In genomic region chr2:33165710-33166374, GRCm38 (mm10) we compare ENCODE assay signal across 9 mouse cellular contexts. TPM values are rescaled to one million over a fixed set of nuclear protein-coding genes. Genes with fewer than 3 reads are reported as not detected.
A peak's percentile ranks its signal among the peaks of the same experiment; 100 is the strongest.
DNase-seq lines count a peak whose midpoint lies in the region; ATAC-seq and TF ChIP-seq lines count a peak whose summit lies in the region.
"Had no signal": no experiment of that assay in that cellular context is flagged by ENCODE, and none has a peak within 500 bp of the region (broad histone marks: within the 10 kb centered on the region; RNA-seq: fewer than 3 reads in every experiment).

No protein-coding gene starts in this region.

- no peak overlapping the region for H3K4me2 ChIP-seq in heart, embryonic 12.5 days
- no peak overlapping the region for H3K4me2 ChIP-seq in CH12.LX (ENCODE audit: insufficient read depth, low read depth, poor library complexity, severe bottlenecking)
- no peak overlapping the region for H3K4me2 ChIP-seq in embryonic facial prominence, embryonic 14.5 days (ENCODE audit: low read depth, low read length)

- no peaks in the 10 kb centered on the region for H3K27me3 ChIP-seq in heart, embryonic 12.5 days (replicated peaks)
- no peaks in the 10 kb centered on the region for H3K27me3 ChIP-seq in CH12.LX (replicated peaks)
- H3K27me3 ChIP-seq in embryonic facial prominence, embryonic 14.5 days (replicated peaks; ENCODE audit: control insufficient read depth, insufficient read depth, low read length) = no peaks in the 10 kb centered on the region

- dilution Hi-C loops in CH12.LX (cut with MboI; ENCODE audit: extremely low pct_ligation_motif_present, extremely low pct_unique_long_range_greater_than_20kb, low sequenced_read_pairs) = no loop called here

- intact Hi-C loops in heart, postnatal 14 days (cut with DNase I) = no loop called here

- H3K9me3 ChIP-seq in heart, embryonic 12.5 days (replicated peaks) = no peaks in the 10 kb centered on the region
- no peaks in the 10 kb centered on the region for H3K9me3 ChIP-seq in CH12.LX (replicated peaks; ENCODE audit: low read length)
- H3K9me3 ChIP-seq in embryonic facial prominence, embryonic 14.5 days (ENCODE audit: control insufficient read depth, low read length) = no peaks in the 10 kb centered on the region

- H3K4me1 ChIP-seq in heart, embryonic 12.5 days (replicated peaks) = peaks cover 34% of the 10 kb centered on the region
- H3K4me1 ChIP-seq in CH12.LX (ENCODE audit: control insufficient read depth in 1 of 2, insufficient read depth in 2 of 2) = peaks cover 0 to 6% of the 10 kb centered on the region in 2 experiments; a peak in 1 of 4 replicates
- H3K4me1 ChIP-seq in embryonic facial prominence, embryonic 14.5 days (ENCODE audit: control insufficient read depth, insufficient read depth, low read length) = peaks cover 15% of the 10 kb centered on the region

- DNase-seq in heart, postnatal 14 days = no peak
- DNase-seq in CH12.LX (ENCODE audit: extremely low read depth) = no peak
- DNase-seq in embryonic facial prominence, embryonic 14.5 days (ENCODE audit: low spot score) = peak; percentile 75
- peak; percentile 88 to 93 for DNase-seq in kidney, postnatal 25 days
- no peak for DNase-seq in frontal cortex, postnatal 10 days (ENCODE audit: low spot score in 2 of 2)
- DNase-seq in cerebellum, adult 11 months = no peak
- no peak for DNase-seq in gastrocnemius, adult 8-10 months (ENCODE audit: low spot score in 2 of 2)

- TF ChIP-seq RAD21 in CH12.LX (IDR thresholded peaks at IDR 0.05; ENCODE audit: low read depth, low read length) = no peak

- H3K36me3 ChIP-seq in heart, embryonic 12.5 days = no peaks in the 10 kb centered on the region
- H3K36me3 ChIP-seq in CH12.LX (replicated peaks in 1 of 2; ENCODE audit: control insufficient read depth in 1 of 2, insufficient read depth in 1 of 2, low read length in 1 of 2) = peaks cover 0 to 9% of the 10 kb centered on the region in 2 experiments
- H3K36me3 ChIP-seq in embryonic facial prominence, embryonic 14.5 days (ENCODE audit: control insufficient read depth, insufficient read depth, low read length) = no peaks in the 10 kb centered on the region

- no peak overlapping the region for H3K4me3 ChIP-seq in heart, embryonic 12.5 days
- H3K4me3 ChIP-seq in CH12.LX (replicated peaks in 1 of 3; ENCODE audit: low read depth in 2 of 3, low read length in 2 of 3, poor library complexity in 1 of 3) = no peak overlapping the region
- H3K4me3 ChIP-seq in embryonic facial prominence, embryonic 14.5 days (ENCODE audit: low read depth, low read length) = no peak overlapping the region

- no peak for TF ChIP-seq POLR2A in CH12.LX (IDR thresholded peaks at IDR 0.05; ENCODE audit: low read depth, low read length)

- in situ Hi-C loops in CH12.LX (cut with MboI; ENCODE audit: low pct_ligation_motif_present, low pct_unique_long_range_greater_than_20kb, low sequenced_read_pairs) = no loop called here

- WGBS in heart, embryonic 12.5 days = 23% methylated on average over 7 of the region's 7 CpGs
- 33% methylated on average over 7 of the region's 7 CpGs for WGBS in embryonic facial prominence, embryonic 14.5 days

- TF ChIP-seq CTCF in CH12.LX (conservative IDR thresholded peaks at IDR 0.05 in 1 of 2, IDR thresholded peaks at IDR 0.05 in 1 of 2; ENCODE audit: low read depth in 2 of 2, low read length in 2 of 2) = no peak

- peak overlapping the region; percentile 69 for H3K27ac ChIP-seq in heart, embryonic 12.5 days (ENCODE audit: poor library complexity, severe bottlenecking)
- no peak overlapping the region for H3K27ac ChIP-seq in CH12.LX (ENCODE audit: insufficient read depth, low read depth)
- H3K27ac ChIP-seq in embryonic facial prominence, embryonic 14.5 days (replicated peaks; ENCODE audit: low read depth, low read length) = peak overlapping the region; percentile 49
- H3K27ac ChIP-seq: macrophage had no signal

- H3K79me2 ChIP-seq in CH12.LX (replicated peaks; ENCODE audit: control insufficient read depth, extremely low read depth, insufficient read depth, poor library complexity, severe bottlenecking) = no peaks in the 10 kb centered on the region

- peak overlapping the region; percentile 20 for H3K9ac ChIP-seq in heart, embryonic 12.5 days
- H3K9ac ChIP-seq in CH12.LX (ENCODE audit: insufficient read depth, low read depth) = no peak overlapping the region
- H3K9ac ChIP-seq in embryonic facial prominence, embryonic 14.5 days (ENCODE audit: low read depth, low read length) = no peak overlapping the region

- ATAC-seq in heart, embryonic 12.5 days (ENCODE audit: insufficient number of reproducible peaks, low FRiP score) = no peak
- peak; percentile 64 for ATAC-seq in embryonic facial prominence, embryonic 14.5 days (ENCODE audit: low read depth)

- TF ChIP-seq EP300 in CH12.LX (IDR thresholded peaks at IDR 0.05; ENCODE audit: low read length) = no peak

TF ChIP-seq in CH12.LX, 34 proteins besides CTCF, POLR2A, EP300 and RAD21:
- TF ChIP-seq GABPA (IDR thresholded peaks at IDR 0.05; ENCODE audit: insufficient replicate concordance, low read depth, low read length) = no peak
- TF ChIP-seq MAFK (IDR thresholded peaks at IDR 0.05; ENCODE audit: insufficient replicate concordance, low read length) = peak; percentile 48; the same call in 1 of the 2 replicates

RNA-seq across cellular contexts. Expression of gene Garnl3, which starts 34.4 kb away (rescaled TPM):
- 14.0 and 18.0 TPM in 2 replicates for polyA plus RNA-seq in heart, embryonic 12.5 days (2016; fragmentation: Nextera tagmentation; extraction: Ambion mirVana)
- 1 to 10 TPM; 4.1 to 4.2 TPM for total RNA-seq in heart, postnatal 14 days (2021)
- 0.08 and 0.25 TPM in 2 replicates for total RNA-seq in CH12.LX (2012; rRNA removed)
- 0.49 TPM in 1 of 2 replicates, not detected in the other for total RNA-seq in CH12.LX (2014; rRNA removed)
- polyA plus RNA-seq in CH12.LX (2012; ENCODE audit: insufficient read length, low read depth) = 0.16 and 0.19 TPM in 2 replicates
- polyA plus RNA-seq in embryonic facial prominence, embryonic 14.5 days (2014; fragmentation: Nextera tagmentation; extraction: Ambion mirVana) = 12.4 and 14.1 TPM in 2 replicates
- 1 to 10 TPM in 1 of 4 experiments, under 1 TPM in 2, not detected in 1; 0.32 to 1.1 (median 0.99) TPM for total RNA-seq in gastrocnemius, adult 8-10 months (2022)

RNA-seq across cellular contexts. Expression of gene Angptl2, which starts 50.0 kb away (rescaled TPM):
- polyA plus RNA-seq in heart, embryonic 12.5 days (2016; fragmentation: Nextera tagmentation; extraction: Ambion mirVana) = 54.6 and 54.7 TPM in 2 replicates
- 10 to 100 TPM; 83.2 to 85.0 TPM for total RNA-seq in heart, postnatal 14 days (2021)
- total RNA-seq in CH12.LX (2012; rRNA removed) (0.04 and 0.17 TPM in 2 replicates), CH12.LX (2014; rRNA removed) (not detected in 2 replicates)
- polyA plus RNA-seq in CH12.LX (2012; ENCODE audit: insufficient read length, low read depth) = 0.21 and 0.35 TPM in 2 replicates
- 57.9 and 62.6 TPM in 2 replicates for polyA plus RNA-seq in embryonic facial prominence, embryonic 14.5 days (2014; fragmentation: Nextera tagmentation; extraction: Ambion mirVana)
- total RNA-seq in gastrocnemius, adult 8-10 months (2022) = 10 to 100 TPM; 21.1 to 32.8 (median 26.5) TPM

Comparison
In these comparisons a context has a peak if more than half of its experiments do, and no peak if none do; other contexts are left out.
1. DNase-seq: peak in embryonic facial prominence, embryonic 14.5 days (single experiment) and kidney, postnatal 25 days (2 of 2); none in heart, postnatal 14 days (0 of 2), CH12.LX (single experiment), frontal cortex, postnatal 10 days (0 of 2), cerebellum, adult 11 months (single experiment) and gastrocnemius, adult 8-10 months (0 of 2).
2. RNA of gene Angptl2, which starts 50.0 kb away (total RNA-seq): 83.2 to 85.0 TPM in heart, postnatal 14 days and 21.1 to 32.8 TPM in gastrocnemius, adult 8-10 months; 0.04 to 0.17 TPM in CH12.LX; every median in the first group is over 10 times any median in the second.